Mouse (Mus musculus) CH12.LX (cell line): ENCODE data around the gene Shbg. TPM values are rescaled to one million over a fixed set of nuclear protein-coding genes. Genes with fewer than 3 reads are reported as not detected.

Experiments
- DNase-seq: peaks from one replicate; pipeline ENCODE4 v3.0.0-alpha.2; 2013; ENCODE audit errors: extremely low read depth
- H3K27ac ChIP-seq: 2 replicates; pipeline ENCODE4 v1.5.1; 2012; ENCODE audit warnings: low read depth, mild to moderate bottlenecking, control low read depth, moderate library complexity; ENCODE audit not compliant: insufficient read depth
- H3K27me3 ChIP-seq: replicated peaks from 2 replicates; pipeline ENCODE3; 2012; ENCODE audit warnings: inconsistent platforms
- H3K36me3 ChIP-seq, 2 experiments: replicated peaks in 1 of 2; 2 replicates each; pipeline versions ENCODE3 to v1.6.1; 2012; ENCODE audit warnings: inconsistent platforms in 1 of 2, low read length in 1 of 2, mild to moderate bottlenecking in 1 of 2, mixed read lengths in 1 of 2, moderate library complexity in 1 of 2; ENCODE audit not compliant: control insufficient read depth in 1 of 2, insufficient read depth in 1 of 2
- H3K4me1 ChIP-seq, 2 experiments: 2 replicates each; pipeline ENCODE4 v1.6.1; 2012; ENCODE audit warnings: inconsistent platforms in 1 of 2, moderate library complexity in 1 of 2; ENCODE audit not compliant: insufficient read depth in 2 of 2, control insufficient read depth in 1 of 2
- H3K4me2 ChIP-seq: 2 replicates; pipeline ENCODE4 v1.6.1; 2012; ENCODE audit warnings: low read depth, mild to moderate bottlenecking, control low read depth; ENCODE audit not compliant: poor library complexity, insufficient read depth, severe bottlenecking
- H3K4me3 ChIP-seq, 3 experiments: fragments of 150-350 bp in 1 of 3; sonication (generic) in 1 of 3; replicated peaks in 1 of 3; 2 replicates each; pipeline versions ENCODE3 to v1.5.1; 2011 to 2012; ENCODE audit warnings: low read depth in 2 of 3, low read length in 2 of 3, mild to moderate bottlenecking in 2 of 3, moderate library complexity in 2 of 3, control low read depth in 1 of 3, improper control_type of control experiment in 1 of 3, inconsistent platforms in 1 of 3, mixed read lengths in 1 of 3; ENCODE audit not compliant: poor library complexity in 1 of 3
- H3K79me2 ChIP-seq: replicated peaks from 2 replicates; pipeline ENCODE4 v1.6.1; 2012; ENCODE audit warnings: mild to moderate bottlenecking, moderate library complexity; ENCODE audit not compliant: control insufficient read depth, poor library complexity, insufficient read depth, severe bottlenecking; ENCODE audit errors: extremely low read depth
- H3K9ac ChIP-seq: 2 replicates; pipeline ENCODE4 v1.6.1; 2012; ENCODE audit warnings: low read depth, mild to moderate bottlenecking, control low read depth, moderate library complexity; ENCODE audit not compliant: insufficient read depth
- H3K9me3 ChIP-seq: replicated peaks from 2 replicates; pipeline ENCODE3; 2012; ENCODE audit warnings: low read length, inconsistent platforms, mixed read lengths
- CHD1 ChIP-seq: IDR thresholded peaks from 2 replicates; pipeline ENCODE4 v1.6.1; 2012; ENCODE audit warnings: low read depth, low read length, improper control_type of control experiment, inconsistent platforms
- ELF1 ChIP-seq: IDR thresholded peaks from 2 replicates; pipeline ENCODE4 v1.6.1; 2014; ENCODE audit warnings: low read depth, mild to moderate bottlenecking, inconsistent platforms, low read length, improper control_type of control experiment
- ETS1 ChIP-seq: conservative IDR thresholded peaks from 2 replicates; pipeline ENCODE4 v1.6.1; 2012; ENCODE audit warnings: low read depth, mild to moderate bottlenecking, inconsistent platforms, low read length, improper control_type of control experiment, moderate library complexity
- GABPA ChIP-seq: IDR thresholded peaks from 2 replicates; pipeline ENCODE4 v1.6.1; 2012; ENCODE audit warnings: low read depth, low read length, improper control_type of control experiment, inconsistent platforms; ENCODE audit not compliant: insufficient replicate concordance
- HCFC1 ChIP-seq: IDR thresholded peaks from 2 replicates; pipeline ENCODE4 v1.6.1; 2012; ENCODE audit warnings: low read depth, mild to moderate bottlenecking, inconsistent platforms, low read length, improper control_type of control experiment
- IRF4 ChIP-seq: IDR thresholded peaks from 2 replicates; pipeline ENCODE4 v1.6.1; 2014; ENCODE audit warnings: low read depth, mild to moderate bottlenecking, inconsistent platforms, low read length, improper control_type of control experiment
- MAFK ChIP-seq: IDR thresholded peaks from 2 replicates; pipeline ENCODE4 v1.6.1; 2011; ENCODE audit warnings: low read length, improper control_type of control experiment; ENCODE audit not compliant: insufficient replicate concordance
- MXI1 ChIP-seq: IDR thresholded peaks from 2 replicates; pipeline ENCODE4 v1.6.1; 2011; ENCODE audit warnings: mild to moderate bottlenecking, low read depth, low read length, improper control_type of control experiment
- MYC ChIP-seq: IDR thresholded peaks from 2 replicates; pipeline ENCODE4 v1.6.1; 2011; ENCODE audit warnings: low read depth, mild to moderate bottlenecking, improper control_type of control experiment, low read length
- PAX5 ChIP-seq: IDR thresholded peaks from 2 replicates; pipeline ENCODE4 v1.6.1; 2012; ENCODE audit warnings: low read length, inconsistent platforms, mixed read lengths
- POLR2A ChIP-seq: IDR thresholded peaks from 2 replicates; pipeline ENCODE4 v1.6.1; 2011; ENCODE audit warnings: low read depth, mild to moderate bottlenecking, improper control_type of control experiment, low read length
- POLR2AphosphoS2 ChIP-seq: IDR thresholded peaks from 2 replicates; pipeline ENCODE4 v1.6.1; 2011; ENCODE audit warnings: low read depth, low read length, improper control_type of control experiment
- RCOR1 ChIP-seq: conservative IDR thresholded peaks from 2 replicates; pipeline ENCODE4 v1.6.1; 2012; ENCODE audit warnings: low read depth, mild to moderate bottlenecking, inconsistent platforms, low read length, improper control_type of control experiment
- SIN3A ChIP-seq: IDR thresholded peaks from 2 replicates; pipeline ENCODE4 v1.6.1; 2012; ENCODE audit warnings: low read length, improper control_type of control experiment, inconsistent platforms
- UBTF ChIP-seq: IDR thresholded peaks from 2 replicates; pipeline ENCODE4 v1.6.1; 2012; ENCODE audit warnings: low read depth, mild to moderate bottlenecking, inconsistent platforms, low read length, improper control_type of control experiment, moderate library complexity
- USF1 ChIP-seq: IDR thresholded peaks from 2 replicates; pipeline ENCODE4 v1.6.1; 2014; ENCODE audit warnings: low read depth, mild to moderate bottlenecking, inconsistent platforms, low read length, improper control_type of control experiment
- ZC3H11A ChIP-seq: IDR thresholded peaks from 2 replicates; pipeline ENCODE4 v1.6.1; 2012; ENCODE audit warnings: low read depth, mild to moderate bottlenecking, inconsistent platforms, low read length, improper control_type of control experiment
- ZKSCAN1 ChIP-seq: IDR thresholded peaks from 2 replicates; pipeline ENCODE4 v1.6.1; 2012; ENCODE audit warnings: low read depth, inconsistent platforms, low read length, improper control_type of control experiment, borderline replicate concordance
- dilution Hi-C: fragments of 300-500 bp; cut with MboI; formaldehyde crosslinking; loops from 2 replicates; pipeline ENCODE4 v1.14.3; 2020; ENCODE audit warnings: low sequenced_read_pairs; ENCODE audit not compliant: extremely low pct_unique_long_range_greater_than_20kb, extremely low pct_ligation_motif_present
- in situ Hi-C: fragments of 300-500 bp; cut with MboI; formaldehyde crosslinking; loops from 3 replicates; pipeline ENCODE4 v1.14.3; 2019; ENCODE audit warnings: low sequenced_read_pairs, low pct_ligation_motif_present, low pct_unique_long_range_greater_than_20kb, mixed read lengths
- polyA plus RNA-seq: library from polyadenylated mRNA; unstranded; fragments of >175 nt; gene quantifications from 2 replicates; pipeline ENCODE4 v1.2.1, GENCODE M21; 2012; ENCODE audit warnings: low read depth; ENCODE audit not compliant: insufficient read length
- total RNA-seq, 2 experiments: library from RNA; depleted of rRNA; stranded (reverse); fragments of 300-350 nt in 1 of 2; fragments of >200 nt in 1 of 2; gene quantifications; 2 replicates each; pipeline ENCODE4 v1.2.3; 2012 to 2014

Shbg gene
- total and polyA plus RNA-seq, 3 experiments, result not detected

- peak; percentile 21; the same call in 1 of the 2 replicates for TF ChIP-seq POLR2A
- no peak for TF ChIP-seq CHD1
- TF ChIP-seq, all 38 proteins: peak for 1
- no peak overlapping the region for H3K4me3 ChIP-seq
- no peak overlapping the region for H3K27ac ChIP-seq
- H3K36me3 ChIP-seq, result peaks cover 82 to 92% of the 10 kb centered on the region in 2 experiments
- H3K4me1 ChIP-seq, result peaks cover 0 to 58% of the 10 kb centered on the region in 2 experiments; a peak in 2 of 4 replicates
- H3K9me3 ChIP-seq, result no peaks in the 10 kb centered on the region
- dilution Hi-C loops, result no loop called here
- H3K79me2 ChIP-seq, result no peaks in the 10 kb centered on the region; the same call in 1 of the 2 replicates
- in situ Hi-C loops, result no loop called here
- H3K4me2 ChIP-seq, result no peak overlapping the region
- DNase-seq, result no peak
- H3K9ac ChIP-seq, result no peak overlapping the region
- H3K27me3 ChIP-seq, result no peaks in the 10 kb centered on the region
These were observed 35.7 kb upstream of the Shbg start for GRCm38 (mm10) chr11:69653399-69653798.

GRCm38 (mm10) chr11:69645860-69646259 is 28.2 kb upstream of the Shbg start:
- H3K9me3 ChIP-seq, result no peaks in the 10 kb centered on the region
- H3K4me1 ChIP-seq, result no peaks in the 10 kb centered on the region
- H3K36me3 ChIP-seq, result peaks cover 82 to 92% of the 10 kb centered on the region in 2 experiments
- no peak overlapping the region for H3K4me3 ChIP-seq
- no peak for TF ChIP-seq RCOR1
- no peak for TF ChIP-seq MYC
- TF ChIP-seq SIN3A, result no peak
- TF ChIP-seq ETS1, result no peak
- TF ChIP-seq ZKSCAN1, result no peak
- TF ChIP-seq GABPA, result no peak
- TF ChIP-seq USF1, result no peak
- TF ChIP-seq POLR2AphosphoS2, result no peak
- no peak for TF ChIP-seq PAX5
- TF ChIP-seq MXI1, result no peak
- TF ChIP-seq IRF4, result no peak
- no peak for TF ChIP-seq CHD1
- no peak for TF ChIP-seq MAFK
- no peak for TF ChIP-seq ZC3H11A
- no peak for TF ChIP-seq ELF1
- TF ChIP-seq UBTF, result no peak
- TF ChIP-seq HCFC1, result no peak
- in situ Hi-C loops (no loop called here), dilution Hi-C loops (no loop called here)
- DNase-seq, result no peak
- no peak overlapping the region for H3K27ac ChIP-seq
- no peaks in the 10 kb centered on the region for H3K27me3 ChIP-seq
- no peak overlapping the region for H3K9ac ChIP-seq
- H3K4me2 ChIP-seq, result no peak overlapping the region
- no peaks in the 10 kb centered on the region; the same call in 1 of the 2 replicates for H3K79me2 ChIP-seq
